Mouse (Mus musculus) midbrain, embryonic 12.5 days (tissue): ENCODE results near the gene Hyou1. TPM values are rescaled to one million over a fixed set of nuclear protein-coding genes. Genes with fewer than 3 reads are reported as not detected.
"Not testable (repeated sequence)": the region's sequence is repeated elsewhere in the genome, so short reads cannot be mapped to it uniquely, and the experiment has no call there.

Source experiments
- ATAC-seq: fragments of 200-750 bp; cut with Nextera tagmentation; 2 replicates; pipeline ENCODE4 v1.8.0; 2017; ENCODE audit warnings: low read depth, moderate TSS enrichment, moderate library complexity; ENCODE audit not compliant: low FRiP score
- H3K27ac ChIP-seq: fragments of 300-500 bp; sonication (generic); replicated peaks from 2 replicates; pipeline ENCODE4 v1.5.1; 2016; ENCODE audit warnings: mild to moderate bottlenecking
- H3K27me3 ChIP-seq: fragments of 300-500 bp; sonication (generic); 2 replicates; pipeline ENCODE4 v1.6.1; 2016; ENCODE audit warnings: mild to moderate bottlenecking
- H3K36me3 ChIP-seq: fragments of 300-500 bp; sonication (generic); 2 replicates; pipeline ENCODE4 v1.6.1; 2016
- H3K4me1 ChIP-seq: fragments of 300-500 bp; sonication (generic); 2 replicates; pipeline ENCODE4 v1.6.1; 2016
- H3K4me2 ChIP-seq: fragments of 300-500 bp; sonication (generic); replicated peaks from 2 replicates; pipeline ENCODE4 v1.6.1; 2016; ENCODE audit warnings: mild to moderate bottlenecking, moderate library complexity
- H3K4me3 ChIP-seq: fragments of 300-500 bp; sonication (generic); 2 replicates; pipeline ENCODE4 v1.5.1; 2016; ENCODE audit warnings: mild to moderate bottlenecking
- H3K9ac ChIP-seq: fragments of 300-500 bp; sonication (generic); replicated peaks from 2 replicates; pipeline ENCODE4 v1.6.1; 2016; ENCODE audit warnings: mild to moderate bottlenecking, moderate library complexity
- H3K9me3 ChIP-seq: fragments of 300-500 bp; sonication (generic); 2 replicates; pipeline ENCODE4 v1.6.1; 2016; ENCODE audit warnings: mild to moderate bottlenecking
- WGBS: fragments of 180-500 bp; shearing (Covaris S2); methylation state at CpG from one replicate; pipeline ENCODE4 v1.1.7; 2016; 5-methylcytosine and 5-hydroxymethylcytosine counted together
- polyA plus RNA-seq: library from polyadenylated mRNA; unstranded; fragments of >200 nt; fragmentation: Nextera tagmentation; extraction: Ambion mirVana; gene quantifications from 2 replicates; pipeline ENCODE4 v1.2.1, GENCODE M21; 2016

The Hyou1 gene
- polyA plus RNA-seq, 1 experiment from 2014 or later, result 36.2 TPM

DNA sequence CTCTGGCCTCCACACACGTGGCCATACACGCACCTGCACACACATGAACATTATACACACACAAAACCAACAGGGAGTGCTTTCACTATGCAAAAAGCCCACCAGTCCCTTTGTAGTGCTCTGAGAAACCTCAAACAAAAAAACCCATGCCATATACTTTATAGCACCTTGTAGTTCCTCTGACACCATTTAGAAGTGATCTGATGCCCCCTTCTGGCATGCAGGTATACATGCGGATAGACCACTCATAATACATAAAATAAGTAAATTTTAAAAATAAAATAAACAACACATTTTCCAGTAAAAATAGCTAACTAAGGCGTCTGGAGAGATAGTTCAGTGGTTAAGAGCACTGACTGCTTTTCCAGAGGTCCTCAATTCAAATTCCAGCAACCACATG is 22.1 kb upstream of the Hyou1 start:
- WGBS, result 82% methylated on average over 4 of the region's 4 CpGs
- no peak overlapping the region for H3K9ac ChIP-seq
- ATAC-seq, result no peak
- no peak overlapping the region for H3K4me3 ChIP-seq
- H3K36me3 ChIP-seq, result peaks cover 70% of the 10 kb centered on the region
- H3K4me1 ChIP-seq, result peaks cover 8% of the 10 kb centered on the region
- H3K9me3 ChIP-seq, result no peaks in the 10 kb centered on the region
- no peaks in the 10 kb centered on the region for H3K27me3 ChIP-seq
- no peak overlapping the region for H3K4me2 ChIP-seq
- no peak overlapping the region for H3K27ac ChIP-seq

DNA sequence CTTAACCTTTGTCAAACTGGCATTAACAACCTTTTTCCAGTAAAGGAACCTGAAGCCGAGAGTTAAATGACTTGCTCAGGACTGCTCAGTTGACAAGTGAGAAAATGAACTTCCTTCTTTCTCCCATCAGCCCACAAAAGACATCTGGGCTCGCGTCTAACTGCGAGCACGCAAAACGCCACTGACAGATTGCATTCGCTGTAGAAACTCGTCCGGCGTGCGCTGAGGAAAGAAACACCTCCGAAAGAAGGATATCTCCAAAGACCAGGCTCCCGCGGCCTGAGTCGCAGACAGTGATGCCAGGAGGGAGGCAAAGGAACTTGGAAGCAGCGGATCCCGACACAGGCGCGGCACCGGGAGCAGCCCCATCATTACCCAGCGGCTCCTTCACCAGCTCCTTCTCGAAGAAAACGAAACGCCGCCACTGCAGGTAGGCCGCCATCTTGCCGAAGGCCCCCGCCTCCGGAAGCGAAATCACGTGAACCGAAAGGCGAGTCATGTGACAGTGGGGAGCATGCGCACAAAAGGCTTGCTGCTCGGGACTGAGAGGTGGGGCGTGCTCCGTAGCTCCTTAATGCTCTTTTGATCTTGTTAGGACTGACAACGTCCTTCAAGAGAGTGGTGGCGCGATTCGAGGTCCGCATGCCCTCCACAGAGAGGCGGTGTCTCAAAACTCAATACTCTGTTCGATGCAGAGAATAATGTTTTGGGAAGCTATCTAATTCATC is 17.9 kb upstream of the Hyou1 start, which contains the start of gene Vps11:
Gene Vps11 (minus strand): TSS at position 481 of the 728 bp plus-strand sequence.
- H3K4me2 ChIP-seq, result peak within 1 kb of the TSS; percentile 93
- peaks cover 8% of the 10 kb centered on the region for H3K4me1 ChIP-seq
- no peaks in the 10 kb centered on the region for H3K9me3 ChIP-seq
- H3K36me3 ChIP-seq, result peaks cover 28% of the 10 kb centered on the region
- peak within 1 kb of the TSS; percentile 84 for H3K9ac ChIP-seq
- H3K27me3 ChIP-seq, result no peaks in the 10 kb centered on the region
- ATAC-seq, result peak; percentile 90
- peak within 1 kb of the TSS; percentile 66 for H3K27ac ChIP-seq
- WGBS, result under 1% methylated on average over 44 of the region's 44 CpGs
- peak within 1 kb of the TSS; percentile 96 for H3K4me3 ChIP-seq

GRCm38 (mm10) chr9:44361931-44362330 is 17.4 kb upstream of the Hyou1 start:
- peak overlapping the region; percentile 93 for H3K4me2 ChIP-seq
- H3K27me3 ChIP-seq, H3K4me1 ChIP-seq, H3K9me3 ChIP-seq, H3K9ac ChIP-seq: not testable (repeated sequence)
- peak overlapping the region; percentile 96 for H3K4me3 ChIP-seq
- ATAC-seq, result 0 out of 2 replicates have a peak, but pooled peaks have one; percentile 30
- peaks cover 23% of the 10 kb centered on the region for H3K36me3 ChIP-seq
- peak overlapping the region; percentile 61 for H3K27ac ChIP-seq
- WGBS, result 47% methylated on average over 4 of the region's 4 CpGs

DNA sequence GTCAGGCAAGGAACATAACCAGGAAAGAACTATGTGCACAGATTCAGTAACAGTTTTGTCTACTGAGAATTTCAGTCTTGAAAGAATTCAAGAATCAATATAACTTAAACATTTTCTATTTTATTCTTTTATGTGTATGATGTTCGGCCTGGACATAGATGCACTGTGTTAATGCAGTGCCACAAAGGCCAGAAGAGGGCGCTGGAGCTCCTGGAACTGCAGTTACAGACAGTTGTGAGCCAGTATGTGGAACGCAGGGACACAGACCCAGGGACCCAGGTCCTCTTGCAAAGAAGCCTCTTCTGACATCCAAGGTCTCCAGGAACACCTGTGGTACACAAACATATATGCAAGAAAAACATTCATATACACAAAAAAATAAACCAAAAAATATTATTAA is 14.8 kb upstream of the Hyou1 start:
- Histone ChIP-seq H3K9me3 (no peaks in the 10 kb centered on the region), H3K4me1 (peaks cover 8% of the 10 kb centered on the region), H3K4me2 (no peak overlapping the region), H3K9ac (no peak overlapping the region), H3K27me3 (no peaks in the 10 kb centered on the region), H3K27ac (no peak overlapping the region), H3K4me3 (no peak overlapping the region), H3K36me3 (peaks cover 4% of the 10 kb centered on the region; the same call in 1 of the 2 replicates)
- 63% methylated on average over 3 of the region's 3 CpGs for WGBS
- no peak for ATAC-seq

DNA sequence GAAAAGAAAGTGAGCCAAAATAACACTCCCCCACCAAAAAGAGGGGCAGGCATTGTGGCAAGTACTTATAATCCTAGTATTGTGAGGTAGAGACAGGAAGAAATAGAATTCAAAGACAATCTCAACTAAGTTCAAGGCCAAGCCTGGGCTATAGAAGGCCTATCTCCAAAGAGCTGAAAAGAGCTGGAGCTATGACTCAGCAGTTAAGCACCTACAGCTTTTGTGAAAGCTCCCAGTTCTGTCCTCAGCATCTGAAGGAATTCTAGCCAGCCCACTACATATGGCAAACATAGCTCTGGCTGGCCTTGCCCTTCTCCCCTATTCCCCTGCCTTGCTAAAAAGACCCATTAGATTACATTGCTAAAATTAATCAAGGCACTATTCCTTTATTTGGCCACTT is 5.9 kb upstream of the Hyou1 start:
- no peak overlapping the region for H3K4me2 ChIP-seq

GRCm38 (mm10) chr9:44376141-44376540 is 3.1 kb upstream of the Hyou1 start:
- Histone ChIP-seq H3K27ac (no peak overlapping the region), H3K4me3 (no peak overlapping the region), H3K36me3 (peaks cover 6% of the 10 kb centered on the region), H3K4me2 (no peak overlapping the region), H3K9me3 (no peaks in the 10 kb centered on the region), H3K27me3 (no peaks in the 10 kb centered on the region), H3K9ac (no peak overlapping the region), H3K4me1 (peaks cover 24% of the 10 kb centered on the region)
- ATAC-seq, result no peak
- WGBS, result 93% methylated on average over 6 of the region's 6 CpGs

More for the DNA sequence above, 5.9 kb upstream of the Hyou1 start:
- Histone ChIP-seq H3K9me3 (no peaks in the 10 kb centered on the region), H3K4me1 (peaks cover 7% of the 10 kb centered on the region), H3K27me3 (no peaks in the 10 kb centered on the region), H3K9ac (no peak overlapping the region), H3K27ac (no peak overlapping the region), H3K36me3 (no peaks in the 10 kb centered on the region), H3K4me3 (no peak overlapping the region)
- no peak for ATAC-seq

DNA sequence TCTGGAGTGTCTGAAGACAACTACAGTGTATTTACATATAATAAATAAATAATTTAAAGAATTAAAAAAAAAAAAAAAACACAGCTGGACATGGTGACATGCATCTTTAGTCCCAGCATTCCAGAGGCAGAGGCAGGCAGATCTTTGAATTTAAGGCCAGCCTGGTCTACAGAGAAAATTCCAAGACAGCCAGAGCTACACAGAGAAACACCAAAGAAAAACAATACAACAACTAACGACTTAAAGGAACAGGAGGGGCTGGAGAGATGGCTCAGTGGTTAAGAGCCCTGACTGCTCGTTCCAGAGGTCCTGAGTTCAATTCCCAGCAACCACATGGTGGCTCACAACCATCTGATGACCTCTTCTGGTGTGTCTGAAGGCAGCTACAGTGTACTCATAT is 2.0 kb upstream of the Hyou1 start:
- H3K9me3 ChIP-seq, H3K4me3 ChIP-seq, H3K27ac ChIP-seq, H3K4me2 ChIP-seq, ATAC-seq, H3K9ac ChIP-seq, H3K27me3 ChIP-seq: not testable (repeated sequence)
- H3K4me1 ChIP-seq, result peaks cover 26% of the 10 kb centered on the region
- WGBS, result 95% methylated on average over 2 of the region's 2 CpGs
- peaks cover 18% of the 10 kb centered on the region for H3K36me3 ChIP-seq

DNA sequence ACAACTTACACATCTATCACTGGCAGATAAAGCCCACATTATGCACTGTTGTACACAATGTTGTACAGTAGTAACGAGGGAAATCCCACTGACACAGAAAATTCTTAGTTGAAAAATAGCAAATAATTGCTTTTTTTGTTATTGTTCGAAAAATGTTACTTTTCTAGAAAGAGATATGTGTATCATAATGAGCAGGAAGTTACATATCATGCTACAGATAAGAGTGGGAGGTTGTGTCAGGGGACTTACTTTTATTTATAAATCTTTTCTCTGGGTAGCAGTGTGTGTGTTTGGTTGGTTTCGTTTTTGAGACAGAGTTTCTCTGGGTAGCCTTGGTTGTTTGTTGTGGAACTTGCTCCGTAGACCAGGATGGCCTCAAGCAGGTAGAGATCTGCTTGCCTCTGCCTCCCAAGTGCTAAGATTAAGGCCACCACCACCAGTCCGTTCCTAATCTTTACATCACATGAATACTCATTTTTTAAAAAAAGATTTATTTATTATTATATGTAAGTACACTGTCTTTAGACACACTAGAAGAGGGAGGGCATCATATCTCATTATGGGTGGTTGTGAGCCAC is 1.0 kb upstream of the Hyou1 start:
- ATAC-seq, result no peak
- 92% methylated on average over 5 of the region's 5 CpGs for WGBS
- Histone ChIP-seq H3K36me3 (peaks cover 27% of the 10 kb centered on the region), H3K9me3 (no peaks in the 10 kb centered on the region), H3K4me1 (peaks cover 26% of the 10 kb centered on the region), H3K27ac (peak overlapping the region; percentile 88; the same call in 1 of the 2 replicates), H3K27me3 (no peaks in the 10 kb centered on the region), H3K4me3 (peak overlapping the region; percentile 91), H3K4me2 (peak overlapping the region; percentile 99), H3K9ac (peak overlapping the region; percentile 94; the same call in 1 of the 2 replicates)

GRCm38 (mm10) chr9:44379862-44380261 is 572 bp downstream of the Hyou1 start:
- peak overlapping the region; percentile 99 for H3K4me2 ChIP-seq
- no peaks in the 10 kb centered on the region for H3K27me3 ChIP-seq
- H3K4me1 ChIP-seq, result peaks cover 26% of the 10 kb centered on the region
- peak overlapping the region; percentile 91 for H3K4me3 ChIP-seq
- no peaks in the 10 kb centered on the region for H3K9me3 ChIP-seq
- H3K36me3 ChIP-seq, result peaks cover 43% of the 10 kb centered on the region
- whole genome bisulfite sequencing, result 8% methylated on average over 15 of the region's 15 CpGs
- H3K27ac ChIP-seq, result peak overlapping the region; percentile 84
- peak overlapping the region; percentile 94 for H3K9ac ChIP-seq
- peak; percentile 50; the same call in 1 of the 2 replicates for ATAC-seq

GRCm38 (mm10) chr9:44384596-44384995 is 5.3 kb downstream of the Hyou1 start:
- H3K9ac ChIP-seq, result no peak overlapping the region
- no peak overlapping the region for H3K27ac ChIP-seq
- no peak overlapping the region for H3K4me2 ChIP-seq
- no peak overlapping the region for H3K4me3 ChIP-seq
- no peaks in the 10 kb centered on the region for H3K9me3 ChIP-seq
- H3K27me3 ChIP-seq, result no peaks in the 10 kb centered on the region
- no peak for ATAC-seq
- H3K4me1 ChIP-seq, result peaks cover 15% of the 10 kb centered on the region
- WGBS, result 95% methylated on average over 13 of the region's 13 CpGs
- H3K36me3 ChIP-seq, result peaks cover 89% of the 10 kb centered on the region

GRCm38 (mm10) chr9:44387221-44387620 is 7.9 kb downstream of the Hyou1 start:
- ATAC-seq, result no peak
- H3K36me3 ChIP-seq, result peaks cover 95% of the 10 kb centered on the region
- no peak overlapping the region for H3K4me2 ChIP-seq
- no peaks in the 10 kb centered on the region for H3K4me1 ChIP-seq
- no peaks in the 10 kb centered on the region for H3K9me3 ChIP-seq
- no peak overlapping the region for H3K27ac ChIP-seq
- no peak overlapping the region for H3K4me3 ChIP-seq
- no peaks in the 10 kb centered on the region for H3K27me3 ChIP-seq
- WGBS, result 86% methylated on average over 3 of the region's 3 CpGs
- no peak overlapping the region for H3K9ac ChIP-seq

DNA sequence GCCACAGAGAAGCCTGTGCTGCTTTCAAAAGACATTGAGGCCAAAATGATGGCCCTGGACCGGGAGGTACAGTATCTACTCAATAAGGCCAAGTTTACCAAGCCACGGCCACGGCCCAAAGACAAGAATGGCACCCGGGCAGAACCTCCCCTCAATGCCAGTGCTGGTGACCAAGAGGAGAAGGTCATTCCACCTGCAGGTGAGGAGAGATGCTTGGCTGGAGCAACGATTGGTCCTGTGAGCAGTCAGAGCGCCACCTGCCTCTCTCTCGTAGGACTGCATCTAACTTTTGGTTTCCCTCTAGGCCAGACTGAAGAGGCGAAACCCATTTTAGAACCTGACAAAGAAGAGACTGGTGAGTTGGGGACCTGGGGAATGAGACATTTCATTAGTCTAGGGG is 10.0 kb downstream of the Hyou1 start:
- no peak overlapping the region for H3K9ac ChIP-seq
- no peak for ATAC-seq
- WGBS, result 63% methylated on average over 8 of the region's 8 CpGs
- H3K27me3 ChIP-seq, result no peaks in the 10 kb centered on the region
- H3K4me3 ChIP-seq, result no peak overlapping the region
- H3K4me1 ChIP-seq, result no peaks in the 10 kb centered on the region
- no peak overlapping the region for H3K4me2 ChIP-seq
- peaks cover 80% of the 10 kb centered on the region for H3K36me3 ChIP-seq
- H3K27ac ChIP-seq, result 0 out of 2 replicates have a peak overlapping the region, but pooled peaks have one; percentile 15
- H3K9me3 ChIP-seq, result no peaks in the 10 kb centered on the region
